Mouse (Mus musculus): ENCODE results near the gene Pik3r1. TPM values are rescaled to one million over a fixed set of nuclear protein-coding genes. Genes with fewer than 3 reads are reported as not detected.

The Pik3r1 gene
- polyA plus RNA-seq, 1 experiment from 2014 or later, result 25.5 TPM

DNA sequence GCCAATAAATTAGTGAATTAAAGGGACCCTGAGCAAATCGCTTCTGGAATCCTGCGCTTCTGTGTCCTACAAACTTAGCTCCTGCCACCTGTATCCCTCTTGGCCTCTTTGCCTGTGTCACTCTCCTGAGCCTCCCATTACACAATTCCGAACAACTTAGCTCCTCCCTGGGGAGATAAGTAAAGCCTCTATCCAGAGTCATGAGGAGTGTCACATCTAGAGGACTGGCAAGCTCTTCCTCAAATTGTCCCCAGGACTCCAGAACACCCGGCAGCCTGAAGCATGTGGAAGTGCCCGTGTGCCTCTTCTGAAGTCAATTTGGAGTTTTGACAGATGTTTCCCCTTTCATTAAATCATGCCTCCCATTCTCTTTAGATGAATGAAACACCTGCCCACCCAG lies 6.4 kb downstream of the Pik3r1 start:
- H3K4me1 ChIP-seq (ENCODE audit: control insufficient read depth, insufficient read depth, low read length), result peaks cover 24% of the 10 kb centered on the region
- no peak overlapping the region for H3K27ac ChIP-seq (ENCODE audit: low read depth, low read length)
- no peak for ATAC-seq (ENCODE audit: insufficient read depth, low FRiP score, low TSS enrichment)
- no peaks in the 10 kb centered on the region for H3K27me3 ChIP-seq (ENCODE audit: control insufficient read depth, insufficient read depth, low read length)
- no peak overlapping the region for H3K4me2 ChIP-seq (ENCODE audit: low read depth)
- no peak overlapping the region for H3K4me3 ChIP-seq (ENCODE audit: low read depth, low read length)
- no peak overlapping the region for H3K9ac ChIP-seq (ENCODE audit: low read length)
- no peak for DNase-seq (ENCODE audit: low spot score)
- H3K9me3 ChIP-seq (ENCODE audit: control insufficient read depth, low read length), result no peaks in the 10 kb centered on the region
- 65% methylated on average over 5 of the region's 5 CpGs for WGBS
- H3K36me3 ChIP-seq (ENCODE audit: control insufficient read depth, insufficient read depth, low read length), result peaks cover 2% of the 10 kb centered on the region; the same call in 1 of the 2 replicates

DNA sequence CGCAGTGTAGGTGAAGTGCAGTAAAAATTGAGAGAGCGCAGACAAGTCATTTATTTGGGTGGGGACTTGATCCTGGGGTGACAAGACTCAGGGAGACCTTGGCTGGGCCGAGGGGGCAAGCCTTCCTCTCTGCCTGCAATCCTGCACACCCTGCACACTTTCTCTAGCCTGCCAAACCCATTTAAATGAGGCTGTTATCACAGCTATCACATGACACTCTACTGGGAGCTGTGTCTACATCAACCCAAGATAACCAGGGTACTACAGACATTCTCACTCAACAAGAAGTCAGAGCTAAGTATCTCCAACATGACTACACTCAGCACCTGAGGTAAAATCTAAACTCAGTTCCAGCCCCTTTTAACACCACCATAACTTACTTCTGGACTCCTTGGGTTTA lies 7.1 kb downstream of the Pik3r1 start:
- Histone ChIP-seq H3K36me3 (ENCODE audit: control insufficient read depth, insufficient read depth, low read length) (peaks cover 2% of the 10 kb centered on the region; the same call in 1 of the 2 replicates), H3K4me1 (ENCODE audit: control insufficient read depth, insufficient read depth, low read length) (peaks cover 18% of the 10 kb centered on the region), H3K9ac (ENCODE audit: low read length) (no peak overlapping the region), H3K4me3 (ENCODE audit: low read depth, low read length) (no peak overlapping the region), H3K27me3 (ENCODE audit: control insufficient read depth, insufficient read depth, low read length) (no peaks in the 10 kb centered on the region), H3K4me2 (ENCODE audit: low read depth) (no peak overlapping the region), H3K27ac (ENCODE audit: low read depth, low read length) (no peak overlapping the region), H3K9me3 (ENCODE audit: control insufficient read depth, low read length) (no peaks in the 10 kb centered on the region)
- ATAC-seq (ENCODE audit: insufficient read depth, low FRiP score, low TSS enrichment) (no peak), DNase-seq (ENCODE audit: low spot score) (no peak)
- 85% methylated on average over 3 of the region's 3 CpGs for WGBS

DNA sequence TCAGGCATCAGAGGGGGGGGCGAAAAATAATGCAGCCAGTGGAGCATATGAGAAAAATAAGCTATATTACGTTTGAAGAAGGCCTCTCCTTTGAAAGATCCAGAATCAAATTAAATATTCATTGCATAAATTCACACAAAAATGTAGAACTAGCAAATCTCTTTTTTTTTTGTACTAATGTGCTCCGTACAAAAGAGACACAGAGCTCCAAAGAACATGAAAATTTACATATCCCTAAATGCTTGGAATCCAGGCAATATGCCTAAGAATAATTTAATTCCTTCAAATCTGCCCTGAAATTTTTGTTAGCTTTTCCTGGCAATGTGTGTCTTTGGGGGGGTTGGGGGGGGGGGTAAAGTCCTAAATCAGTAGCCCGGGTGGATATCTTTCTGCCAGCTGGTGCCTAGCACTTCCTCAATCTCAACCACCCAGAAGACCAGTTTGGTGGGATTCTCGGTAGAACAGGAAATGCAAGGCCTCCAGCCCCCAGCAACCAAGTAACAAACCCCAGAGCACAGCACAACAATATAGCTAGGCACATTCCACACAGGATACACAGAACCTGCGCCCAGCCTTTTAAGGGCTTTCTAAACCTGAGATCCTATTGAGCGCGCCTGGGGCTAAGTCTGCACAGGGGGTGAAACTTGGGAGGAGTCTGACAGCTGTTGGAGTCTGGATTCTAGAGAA lies 7.9 kb downstream of the Pik3r1 start:
- no peak overlapping the region for H3K4me3 ChIP-seq (ENCODE audit: low read depth, low read length)
- H3K27me3 ChIP-seq (ENCODE audit: control insufficient read depth, insufficient read depth, low read length), result no peaks in the 10 kb centered on the region
- H3K4me2 ChIP-seq (ENCODE audit: low read depth), result no peak overlapping the region
- WGBS, result 67% methylated on average over 8 of the region's 8 CpGs
- H3K27ac ChIP-seq (ENCODE audit: low read depth, low read length), result no peak overlapping the region
- H3K36me3 ChIP-seq (ENCODE audit: control insufficient read depth, insufficient read depth, low read length), result peaks cover 2% of the 10 kb centered on the region; the same call in 1 of the 2 replicates
- peaks cover 10% of the 10 kb centered on the region; the same call in 1 of the 2 replicates for H3K4me1 ChIP-seq (ENCODE audit: control insufficient read depth, insufficient read depth, low read length)
- DNase-seq (ENCODE audit: low spot score) (no peak), ATAC-seq (ENCODE audit: insufficient read depth, low FRiP score, low TSS enrichment) (no peak)
- no peaks in the 10 kb centered on the region for H3K9me3 ChIP-seq (ENCODE audit: control insufficient read depth, low read length)
- H3K9ac ChIP-seq (ENCODE audit: low read length), result no peak overlapping the region

GRCm38 (mm10) chr13:101759281-101759871 lies 8.6 kb downstream of the Pik3r1 start:
- no peak overlapping the region for H3K4me2 ChIP-seq (ENCODE audit: low read depth)
- no peak overlapping the region for H3K27ac ChIP-seq (ENCODE audit: low read depth, low read length)
- H3K27me3 ChIP-seq (ENCODE audit: control insufficient read depth, insufficient read depth, low read length), result no peaks in the 10 kb centered on the region
- no peaks in the 10 kb centered on the region for H3K9me3 ChIP-seq (ENCODE audit: control insufficient read depth, low read length)
- peaks cover 8% of the 10 kb centered on the region; the same call in 1 of the 2 replicates for H3K4me1 ChIP-seq (ENCODE audit: control insufficient read depth, insufficient read depth, low read length)
- no peak overlapping the region for H3K4me3 ChIP-seq (ENCODE audit: low read depth, low read length)
- peaks cover 2% of the 10 kb centered on the region; the same call in 1 of the 2 replicates for H3K36me3 ChIP-seq (ENCODE audit: control insufficient read depth, insufficient read depth, low read length)
- H3K9ac ChIP-seq (ENCODE audit: low read length), result no peak overlapping the region
- WGBS, result 37% methylated on average over 3 of the region's 3 CpGs
- ATAC-seq (ENCODE audit: insufficient read depth, low FRiP score, low TSS enrichment), result no peak
- no peak for DNase-seq (ENCODE audit: low spot score)

- Histone ChIP-seq H3K36me3 (ENCODE audit: control insufficient read depth, insufficient read depth, low read length) (peaks cover 2% of the 10 kb centered on the region; the same call in 1 of the 2 replicates), H3K27me3 (ENCODE audit: control insufficient read depth, insufficient read depth, low read length) (no peaks in the 10 kb centered on the region), H3K9ac (ENCODE audit: low read length) (no peak overlapping the region), H3K4me3 (ENCODE audit: low read depth, low read length) (no peak overlapping the region), H3K9me3 (ENCODE audit: control insufficient read depth, low read length) (no peaks in the 10 kb centered on the region), H3K4me1 (ENCODE audit: control insufficient read depth, insufficient read depth, low read length) (peaks cover 8% of the 10 kb centered on the region; the same call in 1 of the 2 replicates), H3K4me2 (ENCODE audit: low read depth) (no peak overlapping the region), H3K27ac (ENCODE audit: low read depth, low read length) (no peak overlapping the region)
- DNase-seq (ENCODE audit: low spot score) (no peak), ATAC-seq (ENCODE audit: insufficient read depth, low FRiP score, low TSS enrichment) (no peak)
- WGBS, result 57% methylated on average over 22 of the region's 22 CpGs
Measured at GRCm38 (mm10) chr13:101757801-101758422, 10.1 kb downstream of the Pik3r1 start.

DNA sequence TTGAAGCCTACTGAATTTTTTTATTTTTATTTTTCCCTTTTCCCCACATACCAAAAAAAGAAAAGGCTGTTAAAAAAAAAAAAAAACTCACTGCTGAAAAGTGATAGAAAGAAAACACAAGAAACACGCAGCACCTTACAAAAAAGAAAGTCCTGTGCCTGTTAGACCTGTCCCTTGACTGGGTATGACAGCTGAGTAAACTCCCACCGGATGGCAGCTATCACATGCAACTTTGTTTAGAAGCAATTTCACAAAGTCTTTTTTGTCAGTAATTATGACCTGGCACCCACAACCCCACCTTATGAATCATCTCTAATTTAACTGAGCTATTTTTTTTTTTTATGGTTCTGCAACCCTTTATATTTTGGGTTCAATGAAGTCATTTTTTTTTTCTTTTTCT lies 12.8 kb downstream of the Pik3r1 start:
- ATAC-seq (ENCODE audit: insufficient read depth, low FRiP score, low TSS enrichment) (no peak), DNase-seq (ENCODE audit: low spot score) (no peak)
- Histone ChIP-seq H3K27me3 (ENCODE audit: control insufficient read depth, insufficient read depth, low read length) (no peaks in the 10 kb centered on the region), H3K9ac (ENCODE audit: low read length) (no peak overlapping the region), H3K4me2 (ENCODE audit: low read depth) (no peak overlapping the region), H3K4me1 (ENCODE audit: control insufficient read depth, insufficient read depth, low read length) (peaks cover 4% of the 10 kb centered on the region; the same call in 1 of the 2 replicates), H3K9me3 (ENCODE audit: control insufficient read depth, low read length) (no peaks in the 10 kb centered on the region), H3K36me3 (ENCODE audit: control insufficient read depth, insufficient read depth, low read length) (peaks cover 2% of the 10 kb centered on the region; the same call in 1 of the 2 replicates), H3K27ac (ENCODE audit: low read depth, low read length) (no peak overlapping the region), H3K4me3 (ENCODE audit: low read depth, low read length) (no peak overlapping the region)
- WGBS, result 87% methylated on average over 2 of the region's 2 CpGs

DNA sequence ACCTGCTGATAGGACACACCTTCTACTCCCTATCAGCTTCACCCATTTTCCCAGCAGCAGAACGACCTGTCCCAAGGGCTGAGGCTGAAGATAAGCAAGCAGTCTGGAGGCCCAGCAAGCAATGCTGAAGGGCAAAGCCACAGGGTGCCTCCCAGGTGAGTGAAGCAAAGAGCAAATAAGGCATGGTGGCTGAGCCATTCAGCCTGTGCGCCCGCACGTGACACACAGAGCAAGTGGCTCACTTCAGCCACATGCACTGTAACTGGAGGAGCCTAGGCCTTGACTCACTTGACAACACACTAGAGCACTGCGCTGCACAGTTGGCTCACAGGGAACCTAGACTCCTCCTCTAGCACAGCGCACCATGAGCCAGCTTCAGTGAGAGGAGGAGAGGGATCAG lies 14.4 kb downstream of the Pik3r1 start:
- WGBS, result 78% methylated on average over 6 of the region's 6 CpGs
- Histone ChIP-seq H3K9me3 (ENCODE audit: control insufficient read depth, low read length) (no peaks in the 10 kb centered on the region), H3K9ac (ENCODE audit: low read length) (no peak overlapping the region), H3K27me3 (ENCODE audit: control insufficient read depth, insufficient read depth, low read length) (no peaks in the 10 kb centered on the region), H3K36me3 (ENCODE audit: control insufficient read depth, insufficient read depth, low read length) (peaks cover 2% of the 10 kb centered on the region; the same call in 1 of the 2 replicates), H3K4me3 (ENCODE audit: low read depth, low read length) (no peak overlapping the region), H3K4me2 (ENCODE audit: low read depth) (no peak overlapping the region), H3K27ac (ENCODE audit: low read depth, low read length) (no peak overlapping the region), H3K4me1 (ENCODE audit: control insufficient read depth, insufficient read depth, low read length) (no peaks in the 10 kb centered on the region; the same call in 1 of the 2 replicates)
- ATAC-seq (ENCODE audit: insufficient read depth, low FRiP score, low TSS enrichment) (no peak), DNase-seq (ENCODE audit: low spot score) (no peak)

DNA sequence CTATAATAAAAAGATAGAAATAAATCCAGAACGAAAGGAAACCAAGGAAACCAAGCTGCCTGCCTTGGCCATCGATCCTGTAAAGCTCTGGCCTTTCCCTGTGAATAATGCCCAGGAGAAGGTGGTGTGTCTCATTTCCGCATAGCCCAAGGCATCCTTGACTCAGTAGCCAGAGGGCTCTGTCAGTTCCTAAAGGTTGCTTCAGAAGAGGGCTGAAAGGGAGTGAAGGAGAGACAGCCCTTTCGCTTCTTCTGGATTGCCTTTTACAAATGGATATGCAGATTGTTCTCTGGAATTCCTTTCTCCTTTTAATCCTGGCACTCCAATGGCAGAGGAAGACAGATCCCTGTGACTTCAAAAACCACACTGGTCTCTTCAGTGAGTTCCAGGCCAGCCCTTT lies 16.2 kb downstream of the Pik3r1 start:
- no peak overlapping the region for H3K4me3 ChIP-seq (ENCODE audit: low read depth, low read length)
- H3K36me3 ChIP-seq (ENCODE audit: control insufficient read depth, insufficient read depth, low read length), result no peaks in the 10 kb centered on the region
- no peaks in the 10 kb centered on the region; the same call in 1 of the 2 replicates for H3K4me1 ChIP-seq (ENCODE audit: control insufficient read depth, insufficient read depth, low read length)
- WGBS, result 59% methylated on average over 4 of the region's 4 CpGs
- H3K9me3 ChIP-seq (ENCODE audit: control insufficient read depth, low read length), result no peaks in the 10 kb centered on the region
- no peak overlapping the region for H3K4me2 ChIP-seq (ENCODE audit: low read depth)
- H3K9ac ChIP-seq (ENCODE audit: low read length), result no peak overlapping the region
- DNase-seq (ENCODE audit: low spot score) (no peak), ATAC-seq (ENCODE audit: insufficient read depth, low FRiP score, low TSS enrichment) (no peak)
- H3K27ac ChIP-seq (ENCODE audit: low read depth, low read length), result no peak overlapping the region
- no peaks in the 10 kb centered on the region for H3K27me3 ChIP-seq (ENCODE audit: control insufficient read depth, insufficient read depth, low read length)
